ENCODE assay signal across 8 mouse cellular contexts in the genomic region with DNA sequence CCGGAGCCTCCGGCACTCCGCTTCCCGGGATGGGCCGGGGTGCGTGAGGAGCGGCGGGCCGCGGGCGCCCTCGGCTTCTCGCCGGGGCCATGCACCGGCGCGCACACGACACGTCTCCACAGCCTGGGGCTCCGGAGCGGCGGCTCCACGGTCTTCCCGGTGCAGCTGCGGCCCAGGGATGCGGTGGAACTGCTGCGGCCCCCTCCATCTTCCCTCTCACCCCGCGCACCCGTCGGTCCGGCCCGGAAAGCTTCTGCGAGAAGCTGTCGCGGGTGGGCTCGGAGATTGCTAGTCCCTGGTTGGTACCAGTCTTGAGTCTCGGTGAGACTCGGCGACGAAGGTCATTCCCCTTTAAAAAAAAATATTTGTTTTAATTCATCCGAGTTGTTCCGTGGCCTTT. TPM values are rescaled to one million over a fixed set of nuclear protein-coding genes. Genes with fewer than 3 reads are reported as not detected.
DNase-seq lines count a peak whose midpoint lies in the region; ATAC-seq and TF ChIP-seq lines count a peak whose summit lies in the region.

No protein-coding gene starts in this region.

- peak overlapping the region; percentile 86 for H3K4me2 ChIP-seq in intestine, embryonic 14.5 days (ENCODE audit: low read length)
- H3K4me2 ChIP-seq in midbrain, embryonic 15.5 days: peak overlapping the region; percentile 81

- H3K36me3 ChIP-seq in intestine, embryonic 14.5 days (ENCODE audit: control insufficient read depth, insufficient read depth, low read length): no peaks in the 10 kb centered on the region
- H3K36me3 ChIP-seq in midbrain, embryonic 15.5 days (replicated peaks): no peaks in the 10 kb centered on the region

- DNase-seq in cerebellum, adult 2 months: no peak
- no peak for DNase-seq in cerebellum, adult 8-10 months
- peak; percentile 54 for DNase-seq in right cerebral cortex, postnatal 10 days (ENCODE audit: low spot score in 2 of 2)
- no peak for DNase-seq in right cerebral cortex, postnatal 25 days
- DNase-seq in intestine, embryonic 14.5 days (ENCODE audit: low spot score): no peak
- no peak for DNase-seq in layer of hippocampus, postnatal 36 days
- no peak for DNase-seq in ovary, postnatal 36 days (ENCODE audit: low spot score)

- no peaks in the 10 kb centered on the region for H3K27me3 ChIP-seq in cerebellum, adult 2 months (ENCODE audit: control insufficient read depth, insufficient read depth, low read length)
- no peaks in the 10 kb centered on the region for H3K27me3 ChIP-seq in intestine, embryonic 14.5 days (replicated peaks; ENCODE audit: control insufficient read depth, insufficient read depth, low read length)
- no peaks in the 10 kb centered on the region for H3K27me3 ChIP-seq in midbrain, embryonic 15.5 days (replicated peaks)

- TF ChIP-seq POLR2A in cerebellum, adult 2 months (IDR thresholded peaks at IDR 0.05; ENCODE audit: borderline replicate concordance, insufficient read depth, low read length): no peak

- TF ChIP-seq CTCF in cerebellum, adult 2 months (IDR thresholded peaks at IDR 0.05; ENCODE audit: borderline replicate concordance, insufficient read depth, low read depth, low read length): no peak

- H3K4me3 ChIP-seq in cerebellum, adult 2 months (replicated peaks; ENCODE audit: insufficient read depth, low read depth, low read length): peak overlapping the region; percentile 74
- H3K4me3 ChIP-seq in intestine, embryonic 14.5 days (ENCODE audit: low read depth, low read length): peak overlapping the region; percentile 75
- H3K4me3 ChIP-seq in midbrain, embryonic 15.5 days: peak overlapping the region; percentile 89

- H3K9me3 ChIP-seq in intestine, embryonic 14.5 days (ENCODE audit: control insufficient read depth, low read length): no peaks in the 10 kb centered on the region
- no peaks in the 10 kb centered on the region for H3K9me3 ChIP-seq in midbrain, embryonic 15.5 days

- under 1% methylated on average over 41 of the region's 43 CpGs for WGBS in cerebellum, adult 2 months
- 1% methylated on average over 26 of the region's 43 CpGs for WGBS in intestine, embryonic 14.5 days
- under 1% methylated on average over 39 of the region's 43 CpGs for WGBS in midbrain, embryonic 15.5 days

- no peaks in the 10 kb centered on the region; the same call in 1 of the 2 replicates for H3K4me1 ChIP-seq in cerebellum, adult 2 months (ENCODE audit: control insufficient read depth, insufficient read depth, low read length)
- peaks cover 17% of the 10 kb centered on the region for H3K4me1 ChIP-seq in intestine, embryonic 14.5 days (replicated peaks; ENCODE audit: control insufficient read depth, insufficient read depth, low read length)
- peaks cover 18% of the 10 kb centered on the region for H3K4me1 ChIP-seq in midbrain, embryonic 15.5 days

- no peak for ATAC-seq in intestine, embryonic 14.5 days (replicated peaks; ENCODE audit: low FRiP score, low TSS enrichment, low read depth)
- no peak; the same call in 1 of the 2 replicates for ATAC-seq in midbrain, embryonic 15.5 days (replicated peaks)

- peak overlapping the region; percentile 97 for H3K9ac ChIP-seq in intestine, embryonic 14.5 days (ENCODE audit: low read length)
- peak overlapping the region; percentile 92 for H3K9ac ChIP-seq in midbrain, embryonic 15.5 days

- H3K27ac ChIP-seq in cerebellum, adult 2 months (ENCODE audit: insufficient read depth, low read length): peak overlapping the region; percentile 52
- H3K27ac ChIP-seq in intestine, embryonic 14.5 days (ENCODE audit: low read depth): peak overlapping the region; percentile 99
- peak overlapping the region; percentile 98 for H3K27ac ChIP-seq in midbrain, embryonic 15.5 days

RNA-seq across cellular contexts. Expression of gene Errfi1, which starts 1.6 kb away (rescaled TPM):
- 30.0 and 32.4 TPM in 2 replicates for polyA plus RNA-seq in cerebellum, adult 2 months (2012; rRNA removed)
- 27.4 and 28.8 TPM in 2 replicates for polyA plus RNA-seq in intestine, embryonic 14.5 days (2014; fragmentation: Nextera tagmentation; extraction: Ambion mirVana)
- polyA plus RNA-seq in midbrain, embryonic 15.5 days (2015; fragmentation: Nextera tagmentation; extraction: Ambion mirVana): 25.6 and 26.4 TPM in 2 replicates
- 10 to 100 TPM; 50.2 to 56.3 TPM for total RNA-seq in layer of hippocampus, postnatal 36 days (2021)

RNA-seq across cellular contexts. Expression of gene Park7, which starts 58.9 kb away (rescaled TPM):
- polyA plus RNA-seq in cerebellum, adult 2 months (2012; rRNA removed): 362 and 384 TPM in 2 replicates
- polyA plus RNA-seq in intestine, embryonic 14.5 days (2014; fragmentation: Nextera tagmentation; extraction: Ambion mirVana): 482 and 487 TPM in 2 replicates
- polyA plus RNA-seq in midbrain, embryonic 15.5 days (2015; fragmentation: Nextera tagmentation; extraction: Ambion mirVana): 365 and 370 TPM in 2 replicates
- total RNA-seq in layer of hippocampus, postnatal 36 days (2021): 100 to 1,000 TPM; 220 to 235 TPM

RNA-seq across cellular contexts. Expression of gene Tnfrsf9, which starts 59.0 kb away (rescaled TPM):
- polyA plus RNA-seq in cerebellum, adult 2 months (2012; rRNA removed): 0.64 and 0.67 TPM in 2 replicates
- polyA plus RNA-seq in intestine, embryonic 14.5 days (2014; fragmentation: Nextera tagmentation; extraction: Ambion mirVana): 1.3 and 1.4 TPM in 2 replicates
- 0.30 and 0.36 TPM in 2 replicates for polyA plus RNA-seq in midbrain, embryonic 15.5 days (2015; fragmentation: Nextera tagmentation; extraction: Ambion mirVana)
- total RNA-seq in layer of hippocampus, postnatal 36 days (2021): under 1 TPM; 0.61 to 1.00 TPM

Comparison
In these comparisons a context has a peak if more than half of its experiments do, and no peak if none do; other contexts are left out.
1. DNase-seq: peak in right cerebral cortex, postnatal 10 days (2 of 2); none in cerebellum, adult 2 months (0 of 2), cerebellum, adult 8-10 months (single experiment), right cerebral cortex, postnatal 25 days (single experiment), intestine, embryonic 14.5 days (single experiment), layer of hippocampus, postnatal 36 days (0 of 2) and ovary, postnatal 36 days (single experiment).
2. Peak in every context shown above with its lines, with median percentiles within 50 percentile points of each other: H3K27ac ChIP-seq and H3K4me3 ChIP-seq.